ENCODE assay signal across 8 mouse cellular contexts in the genomic region with DNA sequence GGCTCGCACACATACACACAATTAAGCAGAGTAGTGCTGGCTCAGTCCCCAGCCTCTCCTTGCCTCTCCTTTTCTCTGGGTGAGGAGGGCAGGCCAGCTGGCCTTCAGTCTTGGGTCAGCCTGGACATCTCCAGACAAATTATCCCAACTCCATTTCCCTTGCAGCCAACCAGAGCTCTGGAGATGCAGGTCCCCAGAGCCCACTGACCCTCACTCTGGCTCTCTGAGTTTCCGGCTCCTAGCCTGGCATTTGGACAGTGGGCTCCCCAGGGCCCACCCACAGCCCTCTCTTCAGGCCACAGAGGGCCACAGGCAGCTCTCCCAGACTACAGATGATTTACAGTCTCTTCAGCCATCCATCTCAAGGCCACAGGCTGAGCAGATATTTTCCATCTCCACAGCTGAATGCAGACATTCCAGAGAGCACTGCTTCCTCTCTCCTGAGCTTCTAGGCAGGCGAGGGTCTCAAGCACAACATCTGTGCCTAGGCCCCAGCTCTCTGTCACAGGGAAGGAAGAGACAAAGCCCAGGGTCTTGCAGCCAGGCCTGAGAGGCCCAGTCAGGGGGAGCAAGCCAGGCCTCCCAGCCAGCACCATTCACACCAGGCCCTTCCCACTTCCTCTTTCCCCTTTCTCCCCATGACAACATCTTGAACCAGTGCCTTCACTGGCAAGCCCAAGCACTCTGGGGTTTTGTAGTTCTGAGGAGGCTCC. TPM values are rescaled to one million over a fixed set of nuclear protein-coding genes. Genes with fewer than 3 reads are reported as not detected.
DNase-seq lines count a peak whose midpoint lies in the region; ATAC-seq and TF ChIP-seq lines count a peak whose summit lies in the region.

No protein-coding gene starts in this region.

- H3K4me1 ChIP-seq in forebrain, embryonic 11.5 days (replicated peaks; ENCODE audit: control insufficient read depth, insufficient read depth, low read length), result peaks cover 21% of the 10 kb centered on the region
- peaks cover 21% of the 10 kb centered on the region for H3K4me1 ChIP-seq in heart, embryonic 12.5 days (replicated peaks)
- H3K4me1 ChIP-seq in lung, embryonic 15.5 days, result peaks cover 32% of the 10 kb centered on the region

- DNase-seq in urinary bladder, postnatal 14 days (ENCODE audit: low spot score), result peak; percentile 76
- no peak for DNase-seq in urinary bladder, postnatal 10 days (ENCODE audit: low spot score)
- peak; percentile 86 for DNase-seq in forebrain, embryonic 11.5 days (ENCODE audit: low spot score)
- peak; percentile 53 to 84 for DNase-seq in layer of hippocampus, adult 2 months (ENCODE audit: low spot score in 2 of 2)
- peak; percentile 41 for DNase-seq in ovary, postnatal 36 days (ENCODE audit: low spot score)

- H3K36me3 ChIP-seq in forebrain, embryonic 11.5 days (ENCODE audit: control insufficient read depth, insufficient read depth, low read length), result no peaks in the 10 kb centered on the region
- no peaks in the 10 kb centered on the region for H3K36me3 ChIP-seq in heart, embryonic 12.5 days
- no peaks in the 10 kb centered on the region for H3K36me3 ChIP-seq in lung, embryonic 15.5 days

- peak overlapping the region; percentile 37 for H3K9ac ChIP-seq in forebrain, embryonic 11.5 days (ENCODE audit: low read length)
- H3K9ac ChIP-seq in heart, embryonic 12.5 days, result peak overlapping the region; percentile 49
- H3K9ac ChIP-seq in lung, embryonic 15.5 days, result no peak overlapping the region

- no peaks in the 10 kb centered on the region for H3K9me3 ChIP-seq in forebrain, embryonic 11.5 days (ENCODE audit: control insufficient read depth, low read length)
- no peaks in the 10 kb centered on the region for H3K9me3 ChIP-seq in heart, embryonic 12.5 days (replicated peaks)
- no peaks in the 10 kb centered on the region for H3K9me3 ChIP-seq in lung, embryonic 15.5 days

- 37% methylated on average over 3 of the region's 3 CpGs for WGBS in forebrain, embryonic 11.5 days
- WGBS in heart, embryonic 12.5 days, result 44% methylated on average over 3 of the region's 3 CpGs
- WGBS in lung, embryonic 15.5 days, result 34% methylated on average over 3 of the region's 3 CpGs

- no peak overlapping the region for H3K4me3 ChIP-seq in forebrain, embryonic 11.5 days (ENCODE audit: low read depth, low read length)
- no peak overlapping the region for H3K4me3 ChIP-seq in heart, embryonic 12.5 days
- no peak overlapping the region for H3K4me3 ChIP-seq in layer of hippocampus, adult 2 months
- no peak overlapping the region for H3K4me3 ChIP-seq in lung, embryonic 15.5 days

- peak overlapping the region; percentile 3 for H3K4me2 ChIP-seq in forebrain, embryonic 11.5 days (ENCODE audit: low read depth, low read length, severe bottlenecking)
- peak overlapping the region; percentile 15 for H3K4me2 ChIP-seq in heart, embryonic 12.5 days
- peak overlapping the region; percentile 20 for H3K4me2 ChIP-seq in lung, embryonic 15.5 days

- ATAC-seq in forebrain, embryonic 11.5 days (replicated peaks; ENCODE audit: low FRiP score), result peak; percentile 87
- ATAC-seq in heart, embryonic 12.5 days (ENCODE audit: insufficient number of reproducible peaks, low FRiP score), result peak; percentile 90
- ATAC-seq in lung, embryonic 15.5 days (ENCODE audit: borderline replicate concordance, extremely low read depth, low FRiP score, low TSS enrichment), result peak; percentile 91
- ATAC-seq in monocyte, adult 5-6 weeks (replicated peaks; ENCODE audit: insufficient number of reproducible peaks, low FRiP score, low TSS enrichment, poor library complexity, severe bottlenecking), result no peak

- H3K27me3 ChIP-seq in forebrain, embryonic 11.5 days (ENCODE audit: control insufficient read depth, insufficient read depth, low read length), result no peaks in the 10 kb centered on the region
- no peaks in the 10 kb centered on the region for H3K27me3 ChIP-seq in heart, embryonic 12.5 days (replicated peaks)
- no peaks in the 10 kb centered on the region for H3K27me3 ChIP-seq in lung, embryonic 15.5 days

- H3K27ac ChIP-seq in forebrain, embryonic 11.5 days (ENCODE audit: low read depth, low read length), result peak overlapping the region; percentile 91
- peak overlapping the region; percentile 90 for H3K27ac ChIP-seq in heart, embryonic 12.5 days (ENCODE audit: poor library complexity, severe bottlenecking)
- H3K27ac ChIP-seq in layer of hippocampus, adult 2 months, result peak overlapping the region; percentile 84
- H3K27ac ChIP-seq in lung, embryonic 15.5 days, result peak overlapping the region; percentile 92

- no peak for TF ChIP-seq CTCF in layer of hippocampus, adult 2 months (conservative IDR thresholded peaks at IDR 0.05)

RNA-seq across cellular contexts. Expression of gene Gli2, which starts 19.8 kb away (rescaled TPM):
- polyA plus RNA-seq in forebrain, embryonic 11.5 days (2014; fragmentation: Nextera tagmentation; extraction: Ambion mirVana), result 16.0 and 16.3 TPM in 2 replicates
- polyA plus RNA-seq in heart, embryonic 12.5 days (2016; fragmentation: Nextera tagmentation; extraction: Ambion mirVana), result 3.3 and 4.0 TPM in 2 replicates
- total RNA-seq in layer of hippocampus, adult 2 months (2021), result 1 to 10 TPM; 4.6 to 4.8 TPM
- 7.5 and 8.6 TPM in 2 replicates for polyA plus RNA-seq in lung, embryonic 15.5 days (2015; fragmentation: Nextera tagmentation; extraction: Ambion mirVana)
- 0.29 TPM in 1 of 3 replicates, not detected in the others for total RNA-seq in monocyte, adult 5-6 weeks (2017)
